Mouse (Mus musculus): ENCODE measurements around the gene Tab1.

- no peak for TF ChIP-seq POLR2A (IDR thresholded peaks at IDR 0.05; ENCODE audit: control insufficient read depth, low read depth, low read length)
- TF ChIP-seq CTCF (IDR thresholded peaks at IDR 0.05; ENCODE audit: control insufficient read depth, insufficient read depth, insufficient replicate concordance, low read depth, low read length), result no peak
These were observed 36.6 kb downstream of the Tab1 start for GRCm38 (mm10) chr15:80169484-80169883.

Measured in testis, adult 2 months (tissue).